Mouse (Mus musculus) layer of hippocampus, adult 9-11 months (tissue): ENCODE data around the gene Gm26965.
"Not testable (repeated sequence)": the region's sequence is repeated elsewhere in the genome, so short reads cannot be mapped to it uniquely, and the experiment has no call there.

Experiments
- DNase-seq: peaks from one replicate; pipeline ENCODE4 v3.0.0; 2022

Gene Gm26965

DNA sequence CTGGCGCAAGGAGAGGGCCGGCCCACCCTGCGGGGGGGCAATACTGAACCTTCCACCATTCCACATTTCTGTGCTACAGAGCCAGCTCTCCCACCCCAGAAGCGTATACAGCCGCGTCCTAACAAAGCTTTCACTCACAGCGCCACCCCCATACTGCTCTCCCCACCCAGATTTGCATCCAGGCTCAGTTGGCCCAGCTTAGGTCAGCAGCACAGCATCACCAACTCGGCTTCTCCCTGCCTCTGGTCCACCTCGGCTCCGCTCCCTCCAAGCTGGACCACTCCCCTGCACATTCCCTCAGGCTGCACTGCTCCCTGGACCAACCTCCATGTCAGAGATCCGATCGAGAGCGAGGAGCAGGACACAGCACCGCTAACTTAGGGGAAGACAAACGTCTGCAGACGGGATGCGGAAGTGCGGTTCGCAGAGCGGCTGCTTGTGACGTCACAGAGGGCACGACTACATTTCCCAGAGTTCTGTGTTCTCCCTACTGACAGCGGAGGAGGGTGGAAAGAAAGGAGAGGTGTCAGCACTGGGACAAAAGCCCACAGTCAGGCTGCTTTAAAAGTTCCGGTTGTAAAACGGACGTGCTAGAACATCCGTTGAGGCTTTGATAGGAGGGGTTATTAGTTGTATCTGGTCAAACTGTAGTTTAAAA, at the start of gene Gm26965, which contains the start of gene Zfp87:
Gm26965 (minus strand) TSS at position 399 of the 658 bp plus-strand sequence.
Zfp87 (minus strand) TSS at position 425 of the 658 bp plus-strand sequence.
- DNase-seq = peak; percentile 95

DNA sequence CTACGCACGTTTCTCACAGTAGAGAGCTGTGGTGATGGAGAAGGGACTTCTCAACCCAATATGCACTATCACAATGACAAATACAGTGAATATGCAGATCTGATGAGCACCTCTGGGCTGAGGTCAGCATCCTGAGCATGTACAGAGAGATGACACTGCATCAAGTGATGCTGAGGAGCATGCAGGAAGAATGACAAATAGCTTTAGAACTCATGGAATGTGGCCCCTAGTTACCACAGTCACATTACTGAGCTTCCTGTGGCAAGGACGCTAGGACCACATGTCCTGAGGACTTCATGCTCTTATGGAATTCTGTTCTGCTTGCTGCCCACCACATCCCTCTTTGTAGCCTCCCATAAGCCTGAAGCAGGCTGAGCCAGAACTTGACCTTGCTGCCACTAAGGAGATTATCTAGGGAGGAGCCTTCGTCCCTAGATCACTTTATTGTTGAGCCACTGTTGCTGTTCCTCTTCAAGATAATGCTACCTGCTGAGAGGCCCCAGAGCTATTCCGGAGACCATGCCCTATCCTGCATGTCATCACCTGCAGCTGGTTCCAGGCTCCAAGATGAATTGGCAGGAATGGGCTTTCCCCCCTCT, 46.7 kb upstream of the Gm26965 start:
- DNase-seq = no peak

DNA sequence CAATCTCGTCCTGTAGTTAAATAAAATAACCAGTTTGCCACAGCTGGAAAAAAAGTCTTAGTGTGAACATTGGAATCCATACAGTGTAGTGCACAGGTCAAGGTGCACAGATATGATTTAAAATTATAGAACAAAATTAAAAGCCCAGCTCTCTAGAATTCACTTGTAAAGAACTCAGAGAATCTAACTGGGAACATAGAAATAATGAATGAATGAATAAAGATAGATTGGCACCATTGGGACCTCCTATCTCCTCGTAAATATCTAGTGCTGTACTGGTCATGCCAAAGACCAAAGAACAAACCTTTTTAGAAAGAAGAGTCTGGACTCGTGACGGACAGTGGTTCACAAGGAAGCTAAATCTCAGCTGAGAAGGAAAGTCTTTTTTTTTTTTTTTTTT, 27.8 kb upstream of the Gm26965 start, which contains the start of gene Zfp748:
Zfp748 (minus strand) TSS at position 101 of the 400 bp plus-strand sequence.
- no peak for DNase-seq

DNA sequence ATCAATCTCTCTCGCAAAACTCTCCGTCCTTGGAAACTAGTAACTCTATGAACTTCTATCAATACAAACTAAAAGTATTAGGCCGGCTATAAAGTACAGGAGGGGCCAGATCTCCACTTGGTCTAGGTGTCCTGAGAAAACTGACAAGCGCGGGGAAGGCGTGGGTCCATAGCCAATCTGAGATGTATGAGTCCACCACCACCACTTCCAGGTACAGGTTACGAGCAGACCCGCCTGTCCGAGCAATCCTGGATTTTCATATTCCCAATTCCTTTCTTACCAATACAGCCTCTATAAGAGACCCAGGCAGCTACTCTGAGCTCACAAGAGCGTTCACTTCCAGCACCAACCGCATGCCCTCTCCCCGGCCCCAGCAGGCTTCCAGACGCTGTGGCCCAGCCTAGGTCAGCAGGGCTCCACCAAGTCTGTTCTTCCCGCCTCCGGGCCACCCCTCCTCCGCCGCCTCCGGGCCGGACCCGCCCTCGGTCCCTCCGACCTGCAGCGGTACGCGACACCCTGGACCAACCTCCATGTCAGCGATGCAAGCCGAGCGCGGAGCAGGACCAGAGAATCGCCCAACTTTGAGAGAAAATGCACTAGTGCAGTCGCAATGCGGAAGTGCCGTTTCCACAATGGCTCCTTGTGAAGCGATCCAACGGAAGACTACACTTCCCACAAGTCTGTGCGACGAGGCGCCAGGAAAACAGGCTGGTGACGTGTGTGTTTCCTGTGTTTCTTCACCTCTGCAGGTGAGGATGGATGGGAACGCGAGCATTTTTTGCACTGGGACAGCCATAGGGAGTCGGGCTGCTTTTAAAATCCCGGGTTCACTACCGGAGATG, 26.8 kb upstream of the Gm26965 start:
- peak; percentile 91 for DNase-seq

DNA sequence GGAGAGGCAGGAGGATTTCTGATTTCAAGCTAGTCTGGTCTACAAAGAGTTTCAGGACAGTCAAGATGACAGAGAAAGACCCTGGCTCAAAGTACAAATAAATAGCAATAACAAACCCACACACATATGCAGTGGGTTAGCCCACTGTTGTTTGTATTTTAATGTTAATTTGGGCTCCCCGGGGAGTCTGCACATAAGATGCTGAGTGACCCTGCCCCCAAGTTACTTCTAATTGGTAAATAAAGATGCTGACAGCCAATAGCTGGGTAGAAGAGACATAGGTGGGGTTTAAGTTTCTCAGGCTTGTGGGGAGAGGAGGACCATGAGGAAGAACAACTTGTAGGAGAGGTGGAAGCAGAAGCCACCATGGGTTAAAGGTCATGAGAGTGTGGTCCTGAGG, 20.0 kb upstream of the Gm26965 start:
- DNase-seq = no peak

DNA sequence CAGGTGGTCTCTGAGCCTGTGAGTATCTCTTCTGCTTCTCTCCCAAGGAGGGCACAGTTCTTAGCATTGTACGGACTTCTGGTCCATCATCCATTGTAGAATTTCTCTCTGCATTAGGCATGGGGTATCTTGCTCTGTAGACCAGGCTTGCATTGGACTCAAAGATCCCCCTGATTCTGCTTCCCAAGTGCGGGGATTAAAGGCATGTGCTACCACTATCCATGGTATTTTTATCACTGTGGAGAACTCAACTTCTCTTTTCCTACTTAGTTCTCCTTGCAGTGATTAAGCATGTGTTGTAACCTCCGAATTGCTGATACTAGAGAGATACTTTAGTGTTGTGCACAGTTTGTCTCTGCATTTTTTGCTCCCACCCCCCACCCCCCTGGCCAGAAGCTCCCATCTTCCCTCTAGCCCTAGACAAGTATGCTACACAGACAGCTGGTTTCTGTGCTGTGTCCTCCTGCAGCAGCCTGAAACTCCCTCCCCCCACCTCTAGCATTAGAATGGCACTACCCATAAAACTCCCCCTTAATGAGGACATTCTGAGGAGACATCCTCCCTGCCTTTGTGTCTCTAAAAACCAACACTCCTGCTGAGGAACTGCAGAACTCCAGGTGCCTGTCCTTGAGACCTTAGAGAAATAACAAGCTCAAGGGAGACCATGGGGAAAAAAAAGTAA, 1.2 kb upstream of the Gm26965 start:
- DNase-seq = no peak

DNA sequence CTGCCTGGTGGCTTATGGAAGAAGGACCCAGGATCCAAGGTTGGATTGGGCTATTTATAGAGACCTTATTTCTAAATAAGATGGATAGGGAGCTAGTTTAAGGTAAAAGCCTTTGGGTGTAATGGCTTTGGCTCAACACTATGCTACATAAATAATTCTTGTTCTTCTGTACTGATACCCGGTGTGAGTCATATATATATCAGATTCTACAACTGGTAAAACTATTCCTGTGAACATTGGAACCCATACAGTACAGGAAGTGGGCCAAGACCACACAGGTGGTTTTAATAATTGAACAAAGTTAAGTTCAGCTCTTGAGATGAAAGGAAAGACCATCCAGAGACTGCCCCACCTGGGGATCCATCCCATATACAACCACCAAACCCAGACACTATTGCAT, 25.0 kb downstream of the Gm26965 start:
- DNase-seq = no peak

DNA sequence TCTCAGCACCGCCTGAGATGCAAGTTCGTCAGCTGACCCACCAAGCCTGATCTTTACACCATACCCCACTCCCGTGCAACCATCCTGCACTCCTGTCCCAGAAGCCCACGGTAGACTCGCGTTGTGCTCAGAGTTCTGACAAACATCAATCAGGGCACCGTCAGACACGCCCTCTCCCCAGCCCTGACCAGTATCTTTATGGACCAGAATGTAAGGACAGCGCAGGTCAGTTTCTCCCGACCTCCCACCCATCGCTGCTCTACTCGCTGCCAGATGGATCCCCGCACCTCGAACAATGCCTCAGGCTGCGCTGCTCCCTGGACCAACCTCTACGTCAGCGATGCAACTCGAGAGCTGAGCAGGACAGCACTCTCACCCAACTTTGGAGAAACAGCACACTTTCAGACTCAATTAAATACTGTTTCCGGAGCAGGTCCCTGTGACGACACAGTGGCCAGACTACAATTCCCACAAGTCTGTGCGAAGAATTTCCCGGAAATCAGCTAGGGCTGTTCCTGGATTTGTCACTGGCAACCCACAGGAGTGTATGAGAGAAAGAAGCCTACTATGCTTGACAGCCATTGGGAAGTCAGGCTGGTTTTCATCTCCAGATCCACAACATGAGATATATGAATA, 25.7 kb downstream of the Gm26965 start, which contains the start of gene Zfp58:
Zfp58 (minus strand) TSS at position 472 of the 636 bp plus-strand sequence.
- DNase-seq = peak; percentile 91

DNA sequence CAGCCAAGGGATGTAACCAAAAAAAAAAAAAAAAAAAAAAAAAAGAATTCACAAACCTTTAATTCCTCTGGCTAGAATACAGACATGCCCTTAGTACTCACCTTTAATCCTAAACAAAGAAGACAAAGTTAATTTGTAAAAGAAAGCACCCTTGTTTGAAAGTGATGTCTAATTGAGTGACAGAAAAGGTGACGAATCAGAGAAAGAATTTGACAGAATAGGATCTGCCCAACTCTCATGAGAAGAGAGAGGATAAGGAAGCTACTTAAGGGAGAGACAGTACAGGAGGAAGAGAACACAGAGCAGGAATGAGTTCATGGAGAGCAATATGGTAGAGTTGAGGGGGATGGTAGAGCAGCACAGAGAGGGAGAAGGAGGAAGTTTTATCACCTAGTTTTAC, 30.3 kb downstream of the Gm26965 start:
- DNase-seq = no peak

DNA sequence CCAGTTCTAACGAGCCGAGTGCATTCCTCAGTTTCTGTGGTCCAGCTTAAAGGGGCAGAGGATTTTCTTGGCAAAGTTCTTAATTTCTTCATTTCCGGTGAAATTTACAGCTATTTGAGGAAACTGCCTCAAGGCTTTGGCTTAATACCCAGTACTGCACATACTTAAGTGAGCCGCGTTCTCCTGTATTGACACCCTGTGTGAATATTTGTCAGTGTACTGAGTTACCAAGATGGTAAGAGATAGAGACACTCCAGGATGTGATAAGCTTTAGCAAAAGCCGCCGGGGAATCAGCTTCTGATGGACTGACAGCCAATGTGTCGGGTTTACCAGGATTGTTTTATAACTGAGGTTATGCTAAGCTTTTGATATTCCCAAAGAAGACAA, 41.5 kb downstream of the Gm26965 start:
- DNase-seq = no peak

DNA sequence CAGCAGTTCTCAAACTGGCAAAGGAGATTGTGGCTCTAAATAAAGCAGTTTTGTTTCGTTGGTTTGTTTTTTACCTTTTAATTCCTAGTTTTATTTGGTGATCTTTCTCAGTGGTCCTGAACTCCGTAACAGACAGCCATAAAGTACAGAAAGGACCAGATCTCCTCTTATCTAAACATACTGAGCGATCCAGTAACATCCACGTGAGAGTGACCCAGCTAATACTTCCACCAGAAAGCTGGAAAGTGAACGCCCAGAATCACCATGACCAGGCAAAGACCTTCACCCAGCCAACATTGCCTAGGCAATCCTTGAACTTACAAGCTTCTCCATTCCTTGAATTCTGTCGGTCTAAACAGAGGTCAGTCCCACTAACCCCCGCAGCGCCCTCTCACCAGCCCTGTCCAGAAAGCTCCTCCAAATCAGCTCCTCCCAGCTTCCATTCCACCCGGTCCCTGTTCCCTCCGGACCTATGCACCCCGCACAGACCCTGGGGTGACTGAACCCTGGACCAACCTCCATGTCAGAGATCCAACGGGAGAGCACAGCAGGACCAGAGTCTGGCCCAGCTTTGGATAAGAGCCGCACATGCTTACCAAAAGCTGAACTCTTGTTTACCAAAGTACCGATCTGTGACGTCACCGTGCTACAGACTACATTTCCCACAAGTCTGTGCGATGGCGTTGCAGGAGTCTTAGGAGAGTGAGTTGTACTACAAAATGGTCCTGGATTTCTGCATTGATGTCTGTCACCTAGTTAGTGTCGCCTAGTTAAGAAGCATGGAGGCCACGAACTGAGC, 42.1 kb downstream of the Gm26965 start, which contains the start of gene Zfp874b:
Zfp874b (minus strand) TSS at position 634 of the 799 bp plus-strand sequence.
- peak; percentile 92 for DNase-seq

DNA sequence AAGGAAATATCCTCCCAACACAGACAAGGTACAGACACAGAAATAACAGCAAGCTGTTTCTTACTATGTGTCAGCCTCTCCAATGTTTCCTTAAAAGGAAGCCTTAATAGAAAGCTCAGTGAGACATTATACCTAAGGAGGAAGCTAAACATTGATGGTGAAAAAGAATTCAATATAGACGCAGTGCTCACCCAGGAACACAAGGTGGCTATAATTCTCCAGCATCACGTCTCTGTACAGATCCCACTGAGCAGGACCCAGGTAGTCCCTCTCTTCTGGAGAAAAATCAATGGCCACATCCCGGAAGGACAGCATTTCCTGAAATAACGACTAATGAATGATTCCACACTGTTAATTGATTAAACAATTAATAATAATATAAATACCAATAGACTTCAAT, 44.4 kb downstream of the Gm26965 start:
- DNase-seq = no peak

DNA sequence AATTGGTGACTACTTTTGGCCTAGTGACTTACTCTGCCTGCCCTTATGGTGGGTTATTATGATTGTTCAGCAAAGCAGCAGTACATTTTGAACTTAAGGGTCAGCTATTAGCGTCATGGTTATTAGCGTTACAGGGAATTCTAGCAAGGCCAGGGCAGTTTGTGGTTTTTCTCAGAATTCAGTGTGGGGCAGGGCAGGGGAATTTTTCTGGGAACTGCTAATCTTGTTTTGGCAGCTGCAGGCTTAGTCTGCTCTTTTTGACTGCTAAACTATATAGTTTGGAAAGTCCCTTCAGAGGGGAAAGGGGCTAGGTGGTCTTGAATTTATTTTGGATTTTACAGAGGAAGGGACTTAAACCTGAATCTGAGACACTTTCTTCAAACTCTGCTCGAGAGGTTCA, 56.7 kb downstream of the Gm26965 start:
- no peak for DNase-seq

DNA sequence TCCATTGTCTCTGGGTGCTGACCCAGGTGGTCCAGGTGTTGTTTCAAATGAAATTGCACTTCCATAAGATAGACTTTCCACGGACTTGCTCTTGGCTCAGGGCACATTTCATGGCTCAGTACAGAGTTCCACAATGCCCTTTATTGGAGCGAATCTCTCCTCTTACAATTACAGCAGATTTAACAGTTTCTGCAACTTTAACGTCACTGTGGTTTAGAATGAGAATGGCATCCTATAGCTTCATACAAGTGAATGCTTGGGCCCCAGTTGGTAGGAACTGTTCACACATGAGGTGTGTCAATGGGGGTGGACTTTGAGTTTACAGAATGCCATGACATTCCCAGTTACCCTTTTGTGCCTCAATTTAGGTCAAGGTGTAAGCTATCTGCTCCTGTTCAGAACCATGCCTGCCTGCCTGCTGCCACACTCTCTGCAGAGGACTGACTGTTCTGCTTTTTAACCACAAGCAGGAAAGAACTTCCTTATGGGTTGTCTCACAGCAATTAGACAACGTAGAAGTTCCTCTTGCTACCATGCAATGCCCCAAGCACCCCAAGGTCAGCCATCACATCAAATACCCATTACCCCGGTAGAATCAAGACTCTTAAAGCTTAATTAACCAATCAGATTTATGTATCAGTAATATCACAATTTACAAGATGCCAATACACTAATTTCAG, 62.3 kb downstream of the Gm26965 start:
- DNase-seq = not testable (repeated sequence)

DNA sequence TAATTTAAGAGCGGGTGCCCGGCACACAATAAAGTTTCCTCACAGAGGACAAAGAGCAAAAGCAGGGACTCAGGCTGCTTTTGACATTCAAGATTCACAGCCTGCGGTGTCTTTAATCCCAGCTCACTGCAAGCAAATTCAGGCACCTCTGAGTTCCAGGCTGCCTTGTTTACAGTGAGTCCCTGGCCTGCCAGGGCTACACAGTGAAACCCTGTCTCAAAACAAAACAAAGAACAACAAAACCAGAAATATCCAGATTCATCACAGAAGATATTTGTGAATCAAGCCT, 74.0 kb downstream of the Gm26965 start:
- no peak for DNase-seq

DNA sequence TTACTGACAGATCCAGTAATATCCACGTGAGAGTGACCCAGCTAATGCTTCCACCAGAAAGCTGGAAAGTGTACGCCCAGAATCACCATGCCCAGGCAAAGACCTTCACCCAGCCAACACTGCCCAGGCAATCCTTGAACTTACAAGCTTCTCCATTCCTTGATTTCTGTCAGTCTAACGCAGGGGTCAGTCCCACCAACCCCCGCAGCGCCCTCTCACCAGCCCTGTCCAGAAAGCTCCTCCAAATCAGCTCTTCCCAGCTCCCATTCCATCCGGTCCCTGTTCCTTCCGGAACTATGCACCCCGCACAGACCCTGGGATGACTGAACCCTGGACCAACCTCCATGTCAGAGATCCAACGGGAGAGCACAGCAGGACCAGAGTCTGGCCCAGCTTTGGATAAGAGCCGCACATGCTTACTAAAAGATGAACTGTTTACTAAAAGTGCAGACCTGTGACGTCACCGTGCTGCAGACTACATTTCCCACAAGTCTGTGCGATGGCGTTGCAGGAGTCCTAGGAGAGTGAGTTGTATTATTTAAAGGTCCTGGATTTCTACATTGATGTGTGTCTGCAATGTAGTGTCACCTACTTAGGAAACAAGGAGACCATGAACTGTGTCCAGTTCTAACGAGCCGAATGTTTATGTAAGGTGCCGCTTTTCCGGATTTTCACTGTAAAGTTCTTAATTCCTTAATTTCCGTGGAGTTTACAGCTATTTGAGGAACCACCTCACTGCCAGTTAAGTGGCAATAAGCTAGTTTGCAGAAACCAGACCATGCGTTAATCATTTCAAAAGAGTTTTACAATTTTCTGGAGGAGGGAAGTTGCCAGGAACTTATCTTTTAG, 74.6 kb downstream of the Gm26965 start, which contains the start of gene Zfp874a:
Zfp874a (minus strand) TSS at position 453 of the 849 bp plus-strand sequence.
- peak; percentile 94 for DNase-seq
